Mouse (Mus musculus) central nervous system, embryonic 14 days (tissue): Measurements from ENCODE around the gene Cdhr1. TPM values are rescaled to one million over a fixed set of nuclear protein-coding genes. Genes with fewer than 3 reads are reported as not detected.

Experiments used
- polyA plus RNA-seq: library from polyadenylated mRNA; depleted of rRNA; stranded (reverse); fragments of >200 nt; gene quantifications from 2 replicates; pipeline ENCODE4 v1.2.3, GENCODE M21; 2012; rRNA removed

Gene Cdhr1
- 2.4 and 2.8 TPM in 2 replicates for polyA plus RNA-seq

DNA sequence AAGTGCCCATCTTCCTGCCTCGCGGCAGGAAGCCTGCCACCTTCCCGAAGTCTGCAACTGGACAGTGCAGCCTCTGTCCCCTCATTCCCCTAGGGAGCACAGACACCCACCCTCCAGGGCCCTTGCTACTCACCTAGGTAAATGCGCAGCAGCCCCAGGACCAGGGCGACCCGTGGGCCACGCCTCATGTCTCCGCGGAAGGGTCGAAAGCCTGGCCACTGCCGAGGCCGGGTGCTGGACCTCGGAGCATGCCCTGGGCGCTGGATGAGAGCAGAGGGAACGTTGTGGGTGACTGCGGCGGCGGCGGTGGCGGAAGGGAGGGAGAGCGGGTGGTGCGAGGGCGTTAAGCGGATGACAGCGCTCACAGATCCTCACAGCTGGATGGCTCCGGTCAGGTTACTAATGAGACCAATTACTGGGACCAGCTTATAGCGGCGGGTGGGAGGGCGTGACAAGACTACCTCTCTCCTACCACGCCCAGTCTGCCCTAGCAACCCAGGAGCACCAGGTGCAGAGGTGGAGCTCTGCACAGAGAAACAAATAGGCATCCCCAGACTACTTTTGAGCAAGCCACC, at the start of gene Cdhr1:
TSS of gene Cdhr1 (minus strand) at position 392 of the 575 bp plus-strand sequence.

GRCm38 (mm10) chr14:37135127-37135593, 37.0 kb upstream of the Cdhr1 start, which contains the start of gene Ghitm:
Gene Ghitm (minus strand): TSS chr14:37135272.

GRCm38 (mm10) chr14:37113922-37114321, 15.8 kb upstream of the Cdhr1 start, which contains the start of gene 2610528A11Rik:
Gene 2610528A11Rik (minus strand): TSS chr14:37114022.

GRCm38 (mm10) chr14:37067629-37068028, 30.5 kb downstream of the Cdhr1 start, which contains the start of gene Lrit2:
Gene Lrit2 (plus strand): TSS chr14:37067929.

GRCm38 (mm10) chr14:37048914-37049410, 49.2 kb downstream of the Cdhr1 start, which contains the start of gene Rgr:
Gene Rgr (minus strand): TSS chr14:37048964.

Other genes starting within 250 kb of the Cdhr1 start
- gene Ccser2, start 129.6 kb downstream of the Cdhr1 start, polyA plus RNA-seq = 43.6 and 48.0 TPM in 2 replicates
- gene Rgr, start 49.4 kb downstream of the Cdhr1 start, polyA plus RNA-seq = 0.04 and 0.14 TPM in 2 replicates
- not detected in 2 replicates for gene Lrit1, start 43.5 kb downstream of the Cdhr1 start, polyA plus RNA-seq
- gene Lrit2, start 30.4 kb downstream of the Cdhr1 start, polyA plus RNA-seq = 0.03 TPM in 1 of 2 replicates, not detected in the other
- 0.41 and 0.65 TPM in 2 replicates for gene 2610528A11Rik, start 15.7 kb upstream of the Cdhr1 start, polyA plus RNA-seq
- gene Ghitm, start 36.9 kb upstream of the Cdhr1 start, polyA plus RNA-seq = 86.0 and 90.0 TPM in 2 replicates